In genomic region chr1:183150379-183150840, GRCm38 (mm10) we compare ENCODE assay signal across 11 mouse cellular contexts.
DNase-seq lines count a peak whose midpoint lies in the region; ATAC-seq and TF ChIP-seq lines count a peak whose summit lies in the region.
"Had no signal": no experiment of that assay in that cellular context is flagged by ENCODE, and none has a peak within 500 bp of the region (broad histone marks: within the 10 kb centered on the region; RNA-seq: fewer than 3 reads in every experiment).

No protein-coding gene starts in this region.

- H3K4me1 ChIP-seq in forebrain, embryonic 11.5 days (replicated peaks; ENCODE audit: control insufficient read depth, insufficient read depth, low read length), result peaks cover 13% of the 10 kb centered on the region
- peaks cover 16% of the 10 kb centered on the region for H3K4me1 ChIP-seq in forebrain, embryonic 15.5 days
- peaks cover 19% of the 10 kb centered on the region for H3K4me1 ChIP-seq in neural tube, embryonic 11.5 days (ENCODE audit: control insufficient read depth, insufficient read depth, low read length)
- H3K4me1 ChIP-seq in olfactory bulb, adult 2 months (ENCODE audit: control insufficient read depth, insufficient read depth, low read length), result peaks cover 25% of the 10 kb centered on the region

- no peak overlapping the region for H3K4me2 ChIP-seq in forebrain, embryonic 11.5 days (ENCODE audit: low read depth, low read length, severe bottlenecking)
- no peak overlapping the region for H3K4me2 ChIP-seq in forebrain, embryonic 15.5 days (replicated peaks)
- H3K4me2 ChIP-seq in neural tube, embryonic 11.5 days (ENCODE audit: low read depth), result no peak overlapping the region
- H3K4me2 ChIP-seq: stomach, embryonic 15.5 days had no signal

- H3K27ac ChIP-seq in forebrain, embryonic 11.5 days (ENCODE audit: low read depth, low read length), result no peak overlapping the region
- H3K27ac ChIP-seq in forebrain, embryonic 15.5 days (replicated peaks), result no peak overlapping the region
- peak overlapping the region; percentile 49; the same call in 1 of the 2 replicates for H3K27ac ChIP-seq in neural tube, embryonic 11.5 days (ENCODE audit: low read depth, low read length)
- peak overlapping the region; percentile 86 for H3K27ac ChIP-seq in olfactory bulb, adult 2 months (ENCODE audit: insufficient read depth, low read depth, low read length)
- H3K27ac ChIP-seq: macrophage; stomach, embryonic 15.5 days had no signal

- ATAC-seq in forebrain, embryonic 11.5 days (replicated peaks; ENCODE audit: low FRiP score), result 0 out of 2 replicates have a peak, but pooled peaks have one; percentile 24
- ATAC-seq in forebrain, embryonic 15.5 days (replicated peaks), result no peak
- ATAC-seq in neural tube, embryonic 11.5 days (ENCODE audit: insufficient read depth, low FRiP score, low TSS enrichment), result peak; percentile 67
- ATAC-seq in megakaryocyte, adult 5-6 weeks (ENCODE audit: poor library complexity, severe bottlenecking), result peak; percentile 14; the same call in 1 of the 2 replicates
- ATAC-seq: Patski had no signal

- no peak for DNase-seq in forebrain, embryonic 11.5 days (ENCODE audit: low spot score)
- peak; percentile 46 for DNase-seq in neural tube, embryonic 11.5 days (ENCODE audit: low spot score)
- DNase-seq in neural tube, embryonic 10.5 days (ENCODE audit: extremely low spot score, low spot score), result no peak
- DNase-seq in T-cell, adult 2 months (ENCODE audit: low spot score), result no peak
- DNase-seq in urinary bladder, adult 2 months (ENCODE audit: low spot score), result no peak

- TF ChIP-seq CTCF in olfactory bulb, adult 2 months (IDR thresholded peaks at IDR 0.05; ENCODE audit: insufficient read depth, low read depth, low read length), result no peak

- H3K4me3 ChIP-seq in forebrain, embryonic 11.5 days (ENCODE audit: low read depth, low read length), result no peak overlapping the region
- H3K4me3 ChIP-seq in forebrain, embryonic 15.5 days, result no peak overlapping the region
- H3K4me3 ChIP-seq in neural tube, embryonic 11.5 days (ENCODE audit: low read depth, low read length), result no peak overlapping the region
- no peak overlapping the region for H3K4me3 ChIP-seq in olfactory bulb, adult 2 months (ENCODE audit: insufficient read depth, low read depth, low read length)
- H3K4me3 ChIP-seq: stomach, embryonic 15.5 days had no signal

- H3K9ac ChIP-seq in forebrain, embryonic 11.5 days (ENCODE audit: low read length), result peak overlapping the region; percentile 6; the same call in 1 of the 2 replicates
- no peak overlapping the region for H3K9ac ChIP-seq in forebrain, embryonic 15.5 days (replicated peaks)
- no peak overlapping the region; the same call in 1 of the 2 replicates for H3K9ac ChIP-seq in neural tube, embryonic 11.5 days (ENCODE audit: low read length)
- H3K9ac ChIP-seq: stomach, embryonic 15.5 days had no signal

- no peaks in the 10 kb centered on the region for H3K36me3 ChIP-seq in forebrain, embryonic 11.5 days (ENCODE audit: control insufficient read depth, insufficient read depth, low read length)
- H3K36me3 ChIP-seq in forebrain, embryonic 15.5 days, result no peaks in the 10 kb centered on the region
- H3K36me3 ChIP-seq in neural tube, embryonic 11.5 days (ENCODE audit: control insufficient read depth, insufficient read depth, low read length), result no peaks in the 10 kb centered on the region
- H3K36me3 ChIP-seq: stomach, embryonic 15.5 days had no signal

- 61% methylated on average over 12 of the region's 12 CpGs for WGBS in forebrain, embryonic 11.5 days
- WGBS in forebrain, embryonic 15.5 days, result 51% methylated on average over 12 of the region's 12 CpGs
- 41% methylated on average over 12 of the region's 12 CpGs for WGBS in neural tube, embryonic 11.5 days
- 49% methylated on average over 12 of the region's 12 CpGs for WGBS in olfactory bulb, adult 2 months

- no peaks in the 10 kb centered on the region for H3K9me3 ChIP-seq in forebrain, embryonic 11.5 days (ENCODE audit: control insufficient read depth, low read length)
- no peaks in the 10 kb centered on the region for H3K9me3 ChIP-seq in forebrain, embryonic 15.5 days
- H3K9me3 ChIP-seq in neural tube, embryonic 11.5 days (ENCODE audit: control insufficient read depth, low read length), result no peaks in the 10 kb centered on the region
- H3K9me3 ChIP-seq: stomach, embryonic 15.5 days had no signal

- no peaks in the 10 kb centered on the region for H3K27me3 ChIP-seq in forebrain, embryonic 11.5 days (ENCODE audit: control insufficient read depth, insufficient read depth, low read length)
- no peaks in the 10 kb centered on the region for H3K27me3 ChIP-seq in forebrain, embryonic 15.5 days
- no peaks in the 10 kb centered on the region for H3K27me3 ChIP-seq in neural tube, embryonic 11.5 days (ENCODE audit: control insufficient read depth, insufficient read depth, low read length)
- H3K27me3 ChIP-seq: Patski; stomach, embryonic 15.5 days had no signal

- no peak for TF ChIP-seq POLR2A in olfactory bulb, adult 2 months (IDR thresholded peaks at IDR 0.05; ENCODE audit: insufficient read depth, low read depth, low read length)

Comparison
In these comparisons a context has a peak if more than half of its experiments do, and no peak if none do; other contexts are left out.
1. H3K27ac ChIP-seq: peak in neural tube, embryonic 11.5 days (single experiment) and olfactory bulb, adult 2 months (single experiment); none in forebrain, embryonic 11.5 days (single experiment) and forebrain, embryonic 15.5 days (single experiment).